Mouse (Mus musculus) gastrocnemius, postnatal 25 days (tissue): ENCODE data around the gene Aste1. TPM values are rescaled to one million over a fixed set of nuclear protein-coding genes. Genes with fewer than 3 reads are reported as not detected.

Experiments used
- DNase-seq: peaks from one replicate; pipeline ENCODE4 v3.0.0; 2022
- long read RNA-seq, 2 experiments: library from polyadenylated mRNA; stranded (forward); transcript quantifications; one replicate each; pipeline ENCODE4 v2.0.0; 2021
- total RNA-seq, 2 experiments: library from RNA; stranded (reverse); gene quantifications; 1 replicate in 1 of 2; 2 replicates in 1 of 2; pipeline ENCODE4 v1.2.3; 2021

The Aste1 gene
- total RNA-seq: 1 to 10 TPM; 2.4 to 3.3 TPM
- long read RNA-seq, experiment 1, partial matches to known transcripts: 0 of 6 reads
- long read RNA-seq, experiment 1, other reads (novel, unspliced or antisense): 4 of 6 reads
- long read RNA-seq, experiment 2, partial matches to known transcripts: 0 of 5 reads
- long read RNA-seq, experiment 2, other reads (novel, unspliced or antisense): 5 of 5 reads

GRCm38 (mm10) chr9:105395218-105395627 lies at the start of gene Aste1, which contains the start of gene Nek11:
Gene Aste1 (plus strand): TSS chr9:105395392.
Gene Nek11 (minus strand): TSS chr9:105395524.
- DNase-seq: peak; percentile 91

DNA sequence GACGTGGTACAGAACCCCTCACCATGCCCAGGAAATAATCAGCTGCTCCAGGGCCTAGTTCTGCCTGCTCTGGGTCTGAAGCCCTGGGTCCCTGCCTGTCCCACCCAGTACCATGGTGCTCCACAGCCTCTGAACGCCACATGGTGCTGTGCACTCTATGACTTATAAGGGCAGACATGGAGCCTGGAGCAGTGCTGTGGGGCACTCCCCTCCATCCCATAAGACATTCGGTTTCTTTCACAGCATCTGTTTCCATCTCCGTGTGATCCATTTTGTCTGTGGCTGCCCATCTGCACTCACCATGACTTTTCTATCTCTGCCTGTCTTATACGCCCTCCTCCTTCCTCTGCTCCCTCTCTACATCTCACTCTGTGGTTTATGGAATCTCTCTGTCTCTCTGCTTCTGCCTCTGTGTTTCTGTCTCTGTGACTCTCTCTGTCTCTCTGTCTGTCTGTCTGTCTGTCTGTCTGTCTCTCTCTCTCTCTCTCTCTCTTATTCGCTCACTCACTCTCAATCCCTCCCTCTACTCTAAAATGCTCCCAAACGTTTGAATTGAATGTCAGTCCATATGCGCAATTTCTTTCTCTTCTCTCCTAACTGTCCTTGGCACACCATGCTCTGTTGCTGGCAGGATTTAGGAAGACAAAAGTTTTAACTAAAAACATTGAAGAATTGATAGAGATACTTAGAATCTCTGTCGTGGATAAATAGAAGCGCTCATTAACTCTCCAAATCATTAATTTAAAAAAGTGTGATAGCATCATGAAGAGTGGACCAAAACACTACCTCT lies 46.8 kb upstream of the Aste1 start:
- DNase-seq: no peak

GRCm38 (mm10) chr9:105349034-105349433 lies 46.2 kb upstream of the Aste1 start:
- DNase-seq: no peak

DNA sequence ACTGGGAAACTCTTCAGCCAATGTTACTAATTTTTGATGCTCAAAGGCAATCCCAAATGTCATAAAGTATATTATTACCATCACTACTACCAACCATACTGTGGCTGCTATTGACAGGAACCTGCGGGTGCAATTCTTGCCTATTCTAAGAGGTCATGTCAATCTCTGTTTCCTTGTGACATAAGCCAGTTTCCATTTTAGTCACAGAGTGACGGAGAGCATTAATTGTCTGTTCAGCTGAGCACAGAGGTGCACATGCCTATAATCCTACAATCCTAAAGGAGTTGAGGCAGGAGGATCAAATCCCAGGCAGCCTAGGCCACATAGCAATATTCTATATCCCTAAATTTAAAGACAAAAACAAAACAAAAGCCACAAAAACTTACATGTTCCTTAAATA lies 33.0 kb upstream of the Aste1 start:
- no peak for DNase-seq

DNA sequence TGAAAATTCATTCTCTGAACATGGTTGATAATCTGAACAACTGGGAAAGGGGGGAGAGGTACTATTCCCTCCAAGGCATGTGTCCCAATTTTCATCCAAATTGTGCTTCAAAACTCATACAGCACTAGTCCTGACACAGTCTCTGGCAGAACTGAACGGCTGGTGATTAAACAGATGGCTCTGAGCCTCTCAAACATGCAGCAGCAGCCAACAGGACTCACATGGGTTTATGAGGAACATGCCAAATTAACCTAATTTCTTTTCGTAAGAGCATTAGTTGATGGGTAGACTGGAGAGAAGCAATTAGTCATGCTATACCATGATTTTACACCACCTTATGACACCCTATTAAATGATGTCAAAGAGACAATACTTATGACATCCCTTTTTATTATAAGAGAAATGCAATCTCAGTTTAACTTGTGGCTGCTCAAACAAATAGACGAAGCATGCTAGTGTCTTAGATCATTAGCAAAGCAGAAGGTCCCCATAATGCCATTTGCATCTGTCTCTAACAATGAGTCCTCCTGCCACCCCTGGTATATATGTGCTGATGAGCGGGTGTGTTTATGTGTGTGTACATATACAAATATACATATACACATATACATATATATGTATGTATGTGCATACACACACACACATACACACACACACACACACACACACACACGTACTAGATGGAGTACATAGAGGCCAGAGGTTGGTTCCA lies 31.5 kb upstream of the Aste1 start:
- DNase-seq: no peak

- no peak for DNase-seq
Observed at GRCm38 (mm10) chr9:105366199-105366598, 29.0 kb upstream of the Aste1 start.

DNA sequence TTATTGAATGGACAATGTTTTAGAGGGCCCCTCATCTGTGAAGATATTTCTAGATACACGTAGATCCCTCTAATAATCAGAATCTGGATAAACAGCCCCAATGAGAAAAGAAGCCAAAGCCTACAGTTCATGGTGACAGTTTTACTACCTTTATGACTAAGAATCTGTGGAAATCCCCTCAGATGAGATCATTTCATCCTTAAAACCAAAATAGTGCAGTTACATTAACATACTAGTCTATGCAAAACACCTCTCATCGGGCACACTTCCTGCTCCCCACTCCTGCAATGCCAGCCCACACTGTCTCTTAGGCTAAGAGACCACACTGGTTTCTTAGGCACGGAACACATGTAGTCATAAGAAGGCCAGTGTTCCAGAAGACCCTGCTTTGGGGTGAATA lies 26.6 kb upstream of the Aste1 start:
- no peak for DNase-seq

- DNase-seq: peak; percentile 27
Observed at GRCm38 (mm10) chr9:105374361-105374760, 20.8 kb upstream of the Aste1 start.

- no peak for DNase-seq
Observed at GRCm38 (mm10) chr9:105376411-105376810, 18.8 kb upstream of the Aste1 start.

DNA sequence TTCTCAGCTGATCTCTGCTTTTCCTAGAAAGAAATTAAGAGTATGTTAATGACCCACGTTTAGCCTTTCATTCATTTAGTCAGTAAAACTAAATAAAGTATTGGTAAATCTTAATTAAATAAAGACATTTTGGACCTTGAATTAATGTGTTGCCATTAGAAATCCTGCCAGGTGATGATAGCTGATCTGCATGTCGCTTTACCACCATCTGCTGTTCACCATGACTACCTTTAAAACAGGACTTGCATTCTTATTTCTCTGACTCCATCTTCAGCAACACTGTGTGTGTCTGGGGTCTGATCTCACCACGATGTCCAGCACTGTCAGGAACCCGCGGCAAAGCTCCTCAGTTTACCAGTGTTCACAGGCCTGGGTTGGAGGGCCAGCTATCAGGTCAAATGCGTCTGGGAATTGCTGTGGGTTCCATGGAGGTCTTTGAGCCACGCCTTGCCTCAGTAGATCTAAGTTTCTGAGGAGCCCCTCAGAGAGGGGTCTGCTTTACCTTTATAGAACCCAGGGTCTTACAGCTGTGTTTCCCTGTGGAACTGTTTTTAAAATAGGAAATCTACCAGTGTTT lies 18.1 kb upstream of the Aste1 start:
- no peak for DNase-seq

DNA sequence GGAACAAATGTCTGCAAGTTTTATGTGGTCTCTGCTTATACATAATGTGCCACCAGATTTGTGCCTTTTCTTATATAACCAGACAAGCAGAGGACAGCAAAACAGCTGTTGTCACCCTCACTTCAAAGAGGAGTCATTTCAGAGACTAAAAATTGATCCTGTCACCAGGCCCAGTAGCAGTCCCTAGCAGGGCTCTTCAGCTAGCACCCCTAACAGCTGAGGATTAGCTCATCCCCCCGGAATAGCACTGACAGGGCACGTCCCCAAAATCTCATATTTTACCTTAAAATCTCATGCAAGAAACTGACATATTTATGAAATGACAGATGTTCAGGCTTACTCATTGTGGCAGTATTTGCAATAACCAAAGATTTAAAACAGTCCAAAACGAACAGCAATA lies 17.6 kb upstream of the Aste1 start:
- no peak for DNase-seq

DNA sequence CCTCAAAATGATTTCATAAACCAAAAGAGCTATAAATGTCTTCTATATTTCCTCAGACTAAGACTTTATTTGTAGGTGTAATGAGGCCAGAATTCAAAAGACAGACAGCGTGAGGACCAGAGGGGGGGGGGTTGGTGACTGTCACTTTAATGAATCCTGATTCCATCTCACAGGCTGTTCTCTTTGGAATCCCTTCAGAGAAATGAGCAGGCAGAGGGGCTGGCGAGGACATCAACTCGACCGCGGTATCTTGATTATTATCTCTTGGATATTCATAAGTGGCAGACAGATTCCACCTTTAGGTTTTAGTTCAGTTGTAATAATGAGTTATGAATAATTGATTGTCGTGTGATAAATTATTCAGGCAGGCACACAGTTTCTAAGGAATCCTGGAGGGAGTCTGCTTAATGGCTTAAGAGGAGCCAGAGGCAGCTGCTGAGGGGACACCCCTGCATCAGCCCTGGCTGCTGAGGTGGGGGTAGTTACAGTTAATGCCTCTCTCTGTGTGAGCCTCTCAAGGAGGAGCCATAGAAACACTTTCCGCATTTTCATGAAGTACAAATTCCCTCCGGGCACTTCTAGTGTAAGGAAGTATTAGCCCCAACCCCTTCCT lies 15.6 kb upstream of the Aste1 start:
- no peak for DNase-seq

GRCm38 (mm10) chr9:105387403-105387802 lies 7.8 kb upstream of the Aste1 start:
- DNase-seq: no peak

- DNase-seq: no peak
Observed at GRCm38 (mm10) chr9:105389289-105389688, 5.9 kb upstream of the Aste1 start.

DNA sequence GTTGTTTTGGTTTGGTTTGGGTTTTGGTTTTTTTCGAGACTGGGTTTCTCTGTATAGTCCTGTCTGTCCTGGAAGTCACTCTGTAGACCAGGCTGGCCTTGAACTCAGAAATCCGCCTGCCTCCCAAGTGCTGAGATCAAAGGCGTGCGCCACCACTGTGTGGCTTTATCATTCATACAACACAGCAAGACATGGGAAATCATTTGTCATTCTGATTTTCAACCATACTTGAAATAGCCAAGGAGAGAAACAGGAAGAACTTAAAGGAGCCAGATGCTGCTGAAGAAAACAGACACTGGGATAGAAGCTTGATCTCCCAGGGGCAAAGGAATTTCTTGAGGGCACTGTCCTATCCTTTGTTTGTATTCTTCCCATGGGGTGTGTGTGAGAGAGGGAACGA lies 4.6 kb upstream of the Aste1 start:
- DNase-seq: no peak

DNA sequence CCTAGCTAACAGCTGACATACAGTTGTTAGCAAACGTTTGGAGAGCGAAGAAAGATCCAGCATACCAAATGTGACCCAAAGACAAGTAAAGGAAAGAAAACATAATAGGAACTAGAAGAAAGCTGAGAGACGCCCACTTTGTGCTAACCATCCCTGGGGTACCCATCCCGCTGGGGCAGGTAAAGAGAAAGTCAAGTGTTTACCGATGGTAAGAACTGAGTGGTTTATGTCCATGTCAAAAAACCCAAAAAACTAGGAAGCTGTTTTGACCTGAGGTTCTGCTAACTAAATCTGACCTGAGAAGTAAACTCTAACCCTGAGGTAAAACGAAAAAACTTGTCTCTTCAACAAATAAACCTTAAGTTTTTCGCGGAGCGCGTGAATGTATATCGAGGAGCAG lies 472 bp upstream of the Aste1 start:
- no peak for DNase-seq

DNA sequence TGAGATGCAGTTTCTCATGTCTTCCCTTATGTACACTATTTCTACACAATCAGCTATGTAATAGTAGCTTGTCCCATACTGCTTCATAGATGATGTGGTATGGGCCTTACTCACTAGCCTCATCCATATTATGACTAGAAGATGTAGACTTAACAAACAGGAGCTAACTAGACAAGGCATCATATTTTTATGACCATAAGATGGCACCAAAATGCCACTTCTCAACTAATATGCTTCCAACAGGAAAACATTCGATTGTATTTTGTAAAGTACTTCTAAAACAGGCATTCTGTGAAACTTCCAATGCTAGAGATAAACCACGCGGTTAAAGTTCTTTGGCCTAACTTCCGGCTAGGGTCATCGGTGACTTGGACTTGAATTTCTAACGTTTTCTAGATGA lies 13.4 kb downstream of the Aste1 start:
- no peak for DNase-seq

DNA sequence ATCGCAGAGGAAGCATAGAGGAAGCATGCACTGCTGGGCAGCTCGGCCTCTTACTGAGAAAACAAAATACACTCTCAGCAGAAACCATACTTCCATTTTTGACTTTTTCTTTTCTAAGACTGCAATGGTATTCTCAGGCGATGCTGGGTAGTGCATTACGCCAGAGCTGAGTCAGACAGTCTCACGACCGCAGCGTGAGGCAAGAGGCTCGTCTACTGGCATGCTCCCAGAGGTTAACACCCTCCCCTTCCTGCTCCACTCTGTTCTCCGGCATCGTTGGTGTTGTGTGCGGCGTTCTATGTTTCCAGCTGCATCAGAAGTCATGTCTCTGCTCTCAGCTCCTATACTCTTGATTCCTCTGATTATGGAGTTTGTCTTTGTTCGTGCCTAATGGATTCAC lies 63.8 kb downstream of the Aste1 start:
- DNase-seq: no peak

DNA sequence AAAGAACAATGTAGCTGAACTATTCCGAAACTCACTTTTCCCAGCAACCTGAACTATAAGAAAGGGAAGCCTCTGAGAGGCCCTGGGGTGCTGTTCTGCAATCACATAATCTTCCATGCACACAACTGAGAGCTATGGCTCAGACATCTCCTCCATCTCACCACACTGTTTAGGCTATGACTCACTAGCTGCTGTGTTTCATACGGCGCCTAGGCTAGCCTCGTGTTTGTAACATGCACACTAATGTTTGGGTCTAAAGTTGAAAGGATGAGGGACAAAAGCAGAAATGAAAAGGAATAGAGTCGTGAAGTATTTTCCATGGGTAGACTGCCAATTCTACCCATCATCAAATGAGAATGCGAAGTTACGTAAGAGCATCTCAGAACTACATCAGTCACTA lies 66.3 kb downstream of the Aste1 start:
- DNase-seq: no peak
